Mouse (Mus musculus) kidney, postnatal 14 days (tissue): ENCODE measurements at regions not wholly inside any gene's neighbourhood (a gene's known extent, or its start where the extent isn't known, plus 50 kb on each side); places are given as distances from the start of the nearest gene placed in this dataset.

ENCODE experiments used
- DNase-seq: peaks from one replicate; pipeline ENCODE4 v3.0.0; 2022; ENCODE audit warnings: mixed read lengths

DNA sequence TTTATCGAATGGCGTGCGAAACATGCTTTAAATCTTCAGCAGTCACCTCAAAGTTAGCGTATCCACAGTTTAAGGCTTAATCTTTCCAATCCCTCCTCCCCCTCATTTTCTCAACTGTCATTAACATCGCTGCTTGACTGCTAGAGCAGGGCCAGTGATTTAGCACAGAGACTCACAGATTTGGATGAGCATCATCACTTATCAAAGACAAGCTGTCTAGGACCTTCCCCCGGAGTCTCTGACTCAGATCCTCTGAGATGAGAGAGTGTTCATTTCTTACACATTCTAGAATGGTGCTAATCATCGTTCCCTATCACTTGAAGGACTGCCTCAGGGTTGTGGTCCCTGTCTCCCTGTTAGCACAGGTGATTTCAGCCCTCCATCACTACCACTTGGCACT, 112.1 kb upstream of the Tmem132c start:
- no peak for DNase-seq

DNA sequence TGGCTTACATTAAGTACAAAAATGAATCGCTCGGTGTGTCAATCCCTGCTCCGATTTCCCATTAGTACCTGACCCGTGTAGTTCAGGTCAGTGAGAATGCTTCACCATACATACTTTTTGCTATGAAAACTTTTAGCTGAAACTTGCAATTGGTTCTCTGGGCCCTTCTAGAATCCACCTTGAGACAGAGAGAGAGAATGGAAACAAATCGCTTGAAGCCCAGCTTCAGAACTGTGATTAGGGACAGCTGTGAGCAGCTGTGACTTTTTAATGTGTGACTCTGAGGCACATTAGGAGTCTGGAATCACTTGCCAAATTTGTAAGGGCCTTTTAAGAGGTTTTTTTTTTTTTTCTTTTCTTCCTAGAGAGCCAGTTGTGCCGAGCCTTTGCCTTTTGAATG, 107.2 kb upstream of the Tmem132c start:
- DNase-seq, result no peak

DNA sequence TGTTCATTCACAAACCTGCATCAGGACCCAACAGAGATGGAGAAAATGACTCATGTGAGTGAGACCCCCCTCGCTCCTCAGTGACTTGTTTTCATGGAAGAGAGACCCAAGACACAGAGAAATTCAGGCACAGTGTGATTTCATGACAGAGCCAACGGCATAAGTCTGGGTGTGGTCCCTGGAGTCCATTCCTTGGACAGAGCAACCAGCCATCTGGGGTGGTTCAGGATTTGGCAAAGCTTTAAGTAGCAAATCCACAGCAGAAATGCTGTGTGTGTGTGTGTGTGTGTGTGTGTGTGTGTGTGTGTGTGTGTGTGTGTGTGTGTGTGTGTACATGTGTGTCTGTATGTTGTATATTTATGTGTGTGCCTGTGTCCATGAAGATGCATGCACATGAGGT, 101.0 kb upstream of the Tmem132c start:
- no peak for DNase-seq

DNA sequence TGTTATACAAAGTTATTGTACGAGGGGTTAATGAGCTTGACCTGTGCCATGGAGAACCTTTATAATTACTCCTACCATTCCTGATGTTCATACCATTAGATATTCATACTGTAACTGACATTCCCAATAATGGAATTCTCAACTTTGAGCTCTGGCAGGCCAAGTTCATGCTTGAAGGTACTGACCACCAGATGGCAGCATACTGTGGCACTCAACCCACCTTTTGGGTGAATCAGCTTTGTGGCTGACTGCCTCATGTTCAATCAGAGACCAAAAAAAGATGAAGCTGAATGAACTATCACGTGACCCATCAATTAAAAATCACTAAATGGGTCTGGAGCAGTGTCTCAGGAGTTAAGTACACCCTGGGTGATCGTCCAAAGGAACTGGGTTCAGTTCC, 81.3 kb upstream of the Tmem132c start:
- peak; percentile 4 for DNase-seq

GRCm38 (mm10) chr5:127163376-127163775, 78.2 kb upstream of the Tmem132c start:
- no peak for DNase-seq

GRCm38 (mm10) chr5:127189021-127189420, 52.6 kb upstream of the Tmem132c start:
- no peak for DNase-seq
